Mouse (Mus musculus) G1E (cell line): ENCODE data around the gene Rnf141. TPM values are rescaled to one million over a fixed set of nuclear protein-coding genes. Genes with fewer than 3 reads are reported as not detected.

ENCODE experiments used
- ATAC-seq: 2 replicates; pipeline ENCODE4 v1.8.0; 2016; ENCODE audit warnings: mild to moderate bottlenecking; ENCODE audit not compliant: insufficient number of reproducible peaks, poor library complexity, low FRiP score, severe bottlenecking; ENCODE audit errors: extremely low read depth
- DNase-seq: peaks from one replicate; pipeline ENCODE4 v3.0.0; 2012; ENCODE audit warnings: low spot score
- H3K27me3 ChIP-seq: 2 replicates; pipeline ENCODE4 v1.6.1; 2012; ENCODE audit warnings: mild to moderate bottlenecking, low read length, inconsistent platforms; ENCODE audit not compliant: insufficient read depth
- H3K36me3 ChIP-seq: replicated peaks from 2 replicates; pipeline ENCODE3; 2012; ENCODE audit warnings: mild to moderate bottlenecking, inconsistent platforms
- H3K4me1 ChIP-seq: 2 replicates; pipeline ENCODE4 v1.6.1; 2012; ENCODE audit warnings: low read depth, low read length, inconsistent platforms, mixed read lengths; ENCODE audit not compliant: insufficient read depth
- H3K4me3 ChIP-seq: 2 replicates; pipeline ENCODE4 v1.5.1; 2012; ENCODE audit warnings: low read depth, mild to moderate bottlenecking, inconsistent platforms, low read length, moderate library complexity, mixed read lengths
- H3K9me3 ChIP-seq: replicated peaks from 2 replicates; pipeline ENCODE4 v1.6.1; 2012; ENCODE audit warnings: inconsistent platforms
- CTCF ChIP-seq: IDR thresholded peaks from 2 replicates; pipeline ENCODE4 v1.5.1; 2012; ENCODE audit warnings: low read depth, low read length, inconsistent platforms, mixed read lengths
- GATA1 ChIP-seq: IDR thresholded peaks from 2 replicates; pipeline ENCODE4 v1.6.1; 2012; ENCODE audit warnings: borderline replicate concordance, low read length, inconsistent platforms, mixed read lengths
- GATA2 ChIP-seq: IDR thresholded peaks from 2 replicates; pipeline ENCODE4 v1.6.1; 2012; ENCODE audit warnings: low read depth, low read length, inconsistent platforms, borderline replicate concordance
- POLR2AphosphoS5 ChIP-seq: IDR thresholded peaks from 2 replicates; pipeline ENCODE4 v1.6.1; 2012; ENCODE audit warnings: low read depth, low read length, inconsistent platforms; ENCODE audit not compliant: insufficient replicate concordance
- TAL1 ChIP-seq: conservative IDR thresholded peaks from 2 replicates; pipeline ENCODE4 v1.6.1; 2012; ENCODE audit warnings: low read depth, low read length, inconsistent platforms, mixed read lengths
- polyA plus RNA-seq: library from polyadenylated mRNA; stranded (reverse); fragments of >175 nt; gene quantifications from 2 replicates; pipeline ENCODE4 v1.2.3, GENCODE M21; 2012
- total RNA-seq, 2 experiments: library from RNA; stranded (forward) in 1 of 2; stranded (reverse) in 1 of 2; fragments of 200-1000 nt in 1 of 2; fragments of >200 nt in 1 of 2; fragmentation: Nextera tagmentation in 1 of 2; gene quantifications; 2 replicates each; pipeline ENCODE4 v1.2.3; 2014 to 2017

The Rnf141 gene
- total RNA-seq (2014; fragmentation: Nextera tagmentation) (28.2 and 38.6 TPM in 2 replicates), total RNA-seq (2017) (18.2 and 21.1 TPM in 2 replicates), polyA plus RNA-seq (0.69 and 0.92 TPM in 2 replicates)

GRCm38 (mm10) chr7:110843916-110844874 is at the start of gene Rnf141:
Rnf141 (minus strand) TSS chr7:110844457.
- H3K4me3 ChIP-seq = peak within 1 kb of the TSS; percentile 88
- peaks cover 11% of the 10 kb centered on the region for H3K36me3 ChIP-seq
- ATAC-seq (peak; percentile 59), DNase-seq (peak; percentile 84)
- peaks cover 8% of the 10 kb centered on the region; the same call in 1 of the 2 replicates for H3K27me3 ChIP-seq
- H3K4me1 ChIP-seq = peaks cover 26% of the 10 kb centered on the region
- TF ChIP-seq POLR2AphosphoS5 (no peak), GATA1 (no peak), TAL1 (no peak)
- no peaks in the 10 kb centered on the region for H3K9me3 ChIP-seq

GRCm38 (mm10) chr7:110891501-110891986 is 47.3 kb upstream of the Rnf141 start:
- TF ChIP-seq GATA1 (no peak), POLR2AphosphoS5 (no peak), TAL1 (no peak), CTCF (no peak), GATA2 (no peak)
- H3K4me3 ChIP-seq = no peak overlapping the region
- H3K4me1 ChIP-seq = no peaks in the 10 kb centered on the region
- ATAC-seq (no peak), DNase-seq (no peak)
- H3K27me3 ChIP-seq = peaks cover 50% of the 10 kb centered on the region
- no peaks in the 10 kb centered on the region for H3K9me3 ChIP-seq
- no peaks in the 10 kb centered on the region for H3K36me3 ChIP-seq

- H3K9me3 ChIP-seq = no peaks in the 10 kb centered on the region
- ATAC-seq (no peak), DNase-seq (no peak)
- no peaks in the 10 kb centered on the region for H3K36me3 ChIP-seq
- H3K27me3 ChIP-seq = peaks cover 5% of the 10 kb centered on the region
- TF ChIP-seq TAL1 (no peak), CTCF (no peak), GATA1 (no peak), GATA2 (no peak), POLR2AphosphoS5 (no peak)
- no peak overlapping the region for H3K4me3 ChIP-seq
- peaks cover 15% of the 10 kb centered on the region for H3K4me1 ChIP-seq
Observed at GRCm38 (mm10) chr7:110881746-110882333, 37.6 kb upstream of the Rnf141 start.

GRCm38 (mm10) chr7:110878028-110878427 is 33.8 kb upstream of the Rnf141 start:
- no peak for DNase-seq
- Histone ChIP-seq H3K9me3 (no peaks in the 10 kb centered on the region), H3K4me3 (no peak overlapping the region), H3K27me3 (peaks cover 13% of the 10 kb centered on the region), H3K4me1 (peaks cover 15% of the 10 kb centered on the region), H3K36me3 (no peaks in the 10 kb centered on the region)
- ATAC-seq = no peak
- no peak for TF ChIP-seq POLR2AphosphoS5
- TF ChIP-seq GATA2 = no peak
- TF ChIP-seq GATA1 = no peak
- no peak for TF ChIP-seq CTCF
- TF ChIP-seq TAL1 = no peak

GRCm38 (mm10) chr7:110876965-110877364 is 32.7 kb upstream of the Rnf141 start:
- H3K36me3 ChIP-seq = no peaks in the 10 kb centered on the region
- no peak overlapping the region for H3K4me3 ChIP-seq
- TF ChIP-seq POLR2AphosphoS5 = no peak
- no peak for TF ChIP-seq GATA2
- TF ChIP-seq TAL1 = no peak
- no peak for TF ChIP-seq GATA1
- no peak for TF ChIP-seq CTCF
- peaks cover 13% of the 10 kb centered on the region for H3K27me3 ChIP-seq
- ATAC-seq (no peak), DNase-seq (no peak)
- peaks cover 15% of the 10 kb centered on the region for H3K4me1 ChIP-seq
- H3K9me3 ChIP-seq = no peaks in the 10 kb centered on the region

- Histone ChIP-seq H3K36me3 (no peaks in the 10 kb centered on the region), H3K4me1 (no peaks in the 10 kb centered on the region), H3K4me3 (no peak overlapping the region), H3K27me3 (peaks cover 38% of the 10 kb centered on the region), H3K9me3 (no peaks in the 10 kb centered on the region)
- ATAC-seq = no peak
- no peak for DNase-seq
- no peak for TF ChIP-seq TAL1
- no peak for TF ChIP-seq POLR2AphosphoS5
- TF ChIP-seq GATA1 = no peak
- TF ChIP-seq CTCF = no peak
- no peak for TF ChIP-seq GATA2
Observed at GRCm38 (mm10) chr7:110868807-110869206, 24.6 kb upstream of the Rnf141 start.
